Mouse (Mus musculus) cerebellum, postnatal 25 days (tissue): Measurements from ENCODE around the gene Hist1h2ab.
A peak's percentile ranks its signal among the peaks of the same experiment; 100 is the strongest.

Source experiments
- DNase-seq, 2 experiments: peaks; one replicate each; pipeline ENCODE4 v3.0.0; 2021; ENCODE audit warnings: mixed read lengths in 2 of 2

Gene Hist1h2ab

GRCm38 (mm10) chr13:23738677-23739068, 12.3 kb upstream of the Hist1h2ab start, which contains the start of gene Hist1h1c:
Gene Hist1h1c (plus strand): TSS chr13:23738808.
- DNase-seq, result peak; percentile 78 to 84

- peak; percentile 80 to 87 for DNase-seq
Observed at GRCm38 (mm10) chr13:23739069-23739921, 11.6 kb upstream of the Hist1h2ab start.

GRCm38 (mm10) chr13:23739922-23740252, 11.0 kb upstream of the Hist1h2ab start:
- DNase-seq, result no peak

GRCm38 (mm10) chr13:23740256-23740840, 10.6 kb upstream of the Hist1h2ab start:
- DNase-seq, result no peak

GRCm38 (mm10) chr13:23740910-23741309, 10.0 kb upstream of the Hist1h2ab start:
- no peak for DNase-seq

- no peak for DNase-seq
Observed at GRCm38 (mm10) chr13:23742007-23742406, 8.9 kb upstream of the Hist1h2ab start.

- no peak for DNase-seq
Observed at GRCm38 (mm10) chr13:23743215-23743614, 7.7 kb upstream of the Hist1h2ab start.

GRCm38 (mm10) chr13:23743963-23744362, 7.0 kb upstream of the Hist1h2ab start:
- DNase-seq, result no peak

- DNase-seq, result no peak
Observed at GRCm38 (mm10) chr13:23744421-23745380, 6.2 kb upstream of the Hist1h2ab start.

GRCm38 (mm10) chr13:23745381-23746161, 5.4 kb upstream of the Hist1h2ab start, which contains the start of gene Hist1h3c:
Gene Hist1h3c (minus strand): TSS chr13:23745602.
- peak; percentile 84 to 89 for DNase-seq

- DNase-seq, result peak; percentile 71 to 83
Observed at GRCm38 (mm10) chr13:23746201-23747080, 4.5 kb upstream of the Hist1h2ab start, which contains the start of gene Hist1h2bb. Gene Hist1h2bb (plus strand): TSS chr13:23746734.

GRCm38 (mm10) chr13:23747081-23747891, 3.6 kb upstream of the Hist1h2ab start:
- peak in 1 of 2 experiments; percentile 17 for DNase-seq

- no peak for DNase-seq
Observed at GRCm38 (mm10) chr13:23747892-23748288, 3.0 kb upstream of the Hist1h2ab start.

GRCm38 (mm10) chr13:23749563-23750121, 1.3 kb upstream of the Hist1h2ab start:
- DNase-seq, result no peak

GRCm38 (mm10) chr13:23751478-23751956, 591 bp downstream of the Hist1h2ab start:
- no peak for DNase-seq

GRCm38 (mm10) chr13:23752067-23752741, 1.3 kb downstream of the Hist1h2ab start, which contains the start of gene Hist1h3b:
Gene Hist1h3b (plus strand): TSS chr13:23752267.
- DNase-seq, result peak; percentile 75 to 89

GRCm38 (mm10) chr13:23752742-23753172, 1.8 kb downstream of the Hist1h2ab start:
- DNase-seq, result no peak

GRCm38 (mm10) chr13:23753314-23754078, 2.6 kb downstream of the Hist1h2ab start:
- no peak for DNase-seq
